Mouse (Mus musculus) B cell, adult (primary cell): ENCODE measurements around the gene Ankrd35. TPM values are rescaled to one million over a fixed set of nuclear protein-coding genes. Genes with fewer than 3 reads are reported as not detected.

Source experiments
- total RNA-seq: library from RNA; stranded (reverse); gene quantifications from 4 replicates; pipeline ENCODE4 v1.2.4, GENCODE M21; 2023; ENCODE audit not compliant: inconsistent age

The Ankrd35 gene
- 0.19 TPM in 1 of 4 replicates, not detected in the others for total RNA-seq

DNA sequence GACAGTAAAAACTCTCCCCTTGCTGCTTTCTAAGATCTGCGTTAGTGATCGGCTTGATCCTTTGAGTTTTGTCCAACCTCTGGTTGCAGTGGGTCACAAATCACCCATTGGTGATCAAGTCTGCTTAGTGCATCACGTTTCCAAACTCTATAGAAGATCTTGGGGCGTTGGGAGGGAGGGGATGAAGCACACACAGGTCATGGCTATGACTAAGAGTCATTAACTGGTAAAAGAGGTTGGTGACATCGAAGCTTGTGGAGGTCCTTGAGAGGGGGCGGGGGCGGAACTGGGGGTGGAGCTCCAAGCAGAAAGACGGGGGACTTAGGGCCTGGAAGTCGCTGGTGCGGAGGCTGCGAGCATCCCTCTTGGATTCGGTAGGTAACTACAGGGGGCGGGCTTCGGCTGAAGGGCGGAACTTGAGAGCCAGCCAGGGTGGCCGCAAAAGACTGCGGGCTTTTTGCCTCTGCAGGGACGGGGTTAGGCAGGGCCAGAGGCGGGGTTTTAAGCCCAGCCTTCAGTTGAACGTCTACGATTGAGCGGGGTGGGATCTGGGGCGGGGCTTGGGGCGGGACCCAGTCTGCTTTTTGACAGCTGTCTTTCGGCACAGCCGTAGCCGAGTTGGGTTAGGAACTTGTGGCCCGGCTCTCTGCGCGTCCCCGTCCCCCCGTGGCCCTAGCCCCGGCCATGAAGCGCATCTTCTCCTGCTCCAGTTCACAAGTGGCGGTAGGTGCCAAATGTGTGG lies at the start of gene Ankrd35:
Gene Ankrd35 (plus strand): TSS at position 405 of the 742 bp plus-strand sequence.

DNA sequence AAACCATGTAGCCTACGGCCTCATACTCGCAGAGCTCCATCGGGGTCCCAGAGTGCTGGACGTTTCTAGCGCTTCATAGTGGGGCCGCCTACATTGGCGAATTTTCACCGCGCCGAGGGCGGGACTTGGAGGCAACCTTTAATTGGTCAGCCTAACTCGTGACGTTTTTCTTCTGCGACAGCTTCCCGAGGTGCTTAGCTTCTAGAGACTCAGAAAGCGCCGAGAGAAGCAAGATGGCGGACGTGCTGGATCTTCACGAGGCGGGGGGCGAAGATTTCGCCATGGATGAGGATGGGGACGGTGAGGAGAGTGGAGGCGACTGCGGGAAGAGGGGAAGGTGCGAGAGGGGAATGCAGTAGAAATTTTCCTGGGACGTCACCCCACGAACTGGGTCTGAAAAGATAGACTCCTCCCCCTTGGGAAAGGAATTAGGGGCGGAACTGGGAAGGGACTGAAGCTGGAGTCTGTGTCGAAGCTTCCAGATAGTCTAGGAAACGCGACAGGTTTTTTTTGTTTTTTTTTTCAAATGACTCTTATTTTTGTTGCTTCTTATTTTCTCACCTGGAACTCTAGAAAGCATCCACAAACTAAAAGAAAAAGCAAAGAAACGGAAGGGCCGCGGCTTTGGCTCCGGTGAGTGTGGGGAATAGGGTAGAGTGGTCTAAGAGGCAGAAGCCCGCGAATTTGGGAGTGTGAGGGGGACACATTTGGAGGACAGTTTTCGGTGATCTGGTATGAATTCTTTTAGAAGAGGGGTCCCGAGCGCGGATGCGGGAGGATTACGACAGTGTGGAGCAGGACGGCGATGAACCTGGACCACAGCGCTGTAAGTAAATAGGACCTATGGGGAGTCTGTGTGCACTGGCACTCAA lies 40.0 kb upstream of the Ankrd35 start, which contains the start of gene Rbm8a:
Gene Rbm8a (plus strand): TSS at position 205 of the 872 bp plus-strand sequence.

DNA sequence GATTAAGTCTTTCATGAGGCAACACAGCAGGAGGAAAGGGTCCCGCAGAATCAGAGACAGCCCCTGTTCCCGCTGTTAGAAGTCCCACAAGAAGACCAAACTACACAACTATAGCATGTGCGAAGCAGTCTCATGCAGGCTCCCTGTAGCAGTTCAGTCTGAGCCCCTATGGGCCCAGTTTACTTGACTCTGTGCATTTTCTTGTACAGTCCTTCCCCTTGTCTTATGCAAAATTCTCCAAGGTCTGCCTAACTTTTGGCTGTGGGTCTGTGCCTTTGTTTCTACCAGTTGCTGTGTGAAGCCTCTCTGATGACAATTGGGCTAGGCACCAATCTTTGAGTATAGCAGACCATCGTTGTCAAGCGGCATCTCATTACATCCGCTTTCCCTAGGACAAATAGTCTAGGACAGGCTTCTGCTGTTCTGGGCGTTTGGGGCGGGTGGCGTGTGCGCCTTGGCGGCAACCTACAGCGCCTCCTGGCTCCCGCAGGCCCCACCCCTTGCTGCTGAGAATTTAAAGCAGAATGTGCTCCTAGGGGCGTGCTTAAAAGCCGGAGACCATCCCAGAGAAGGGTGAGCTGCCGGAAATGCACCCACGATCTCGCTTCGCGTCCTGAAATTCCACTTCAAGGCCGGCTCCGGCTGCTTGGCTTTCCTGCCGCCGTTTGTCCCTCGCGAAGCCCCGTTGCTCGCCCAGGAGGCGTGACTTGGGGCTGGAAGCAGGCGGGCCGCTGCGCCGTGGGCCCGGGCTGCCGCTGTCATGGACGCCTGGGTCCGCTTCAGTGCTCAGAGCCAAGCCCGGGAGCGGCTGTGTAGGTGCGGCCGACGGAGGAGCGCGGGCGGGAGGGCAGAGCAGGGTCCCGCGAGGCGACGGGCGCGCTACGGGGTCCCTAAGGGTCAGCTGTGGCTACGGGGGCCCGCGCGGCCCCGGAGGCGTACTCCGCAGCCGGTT lies 34.7 kb upstream of the Ankrd35 start, which contains the start of the genes Pex11b and Gm42957:
Gene Pex11b (plus strand): TSS at position 449 of the 952 bp plus-strand sequence.
Gene Gm42957 (plus strand): TSS at position 547 of the 952 bp plus-strand sequence.

DNA sequence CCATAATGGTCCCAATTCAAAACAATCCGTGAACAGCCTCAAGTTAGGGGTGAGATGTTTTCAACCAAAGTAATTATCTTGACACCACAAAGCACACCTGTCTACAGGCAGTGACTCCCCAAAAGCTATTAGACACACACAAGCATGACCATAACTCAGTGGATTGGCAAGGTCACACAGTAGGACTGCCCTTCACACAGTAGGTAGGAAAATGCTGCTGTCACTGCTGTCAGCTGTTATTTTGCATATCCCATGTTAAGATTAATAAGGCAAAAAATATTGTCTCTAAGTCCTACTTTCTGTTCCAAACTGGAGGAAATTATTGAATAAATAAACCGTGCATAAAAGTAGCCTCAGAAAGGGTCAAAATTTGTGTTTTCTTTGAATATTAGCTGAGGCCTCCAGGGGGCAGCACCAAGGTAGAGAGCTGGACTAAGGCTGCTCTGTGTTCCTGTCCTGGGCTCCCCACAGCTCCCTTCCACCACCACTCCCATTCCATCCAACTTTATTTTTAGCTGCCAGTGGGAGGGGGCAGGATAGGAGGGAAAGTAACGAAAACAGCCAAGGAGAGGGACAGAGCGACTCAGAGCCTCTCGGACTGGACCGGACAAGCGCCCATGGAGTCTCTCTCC lies 24.8 kb upstream of the Ankrd35 start, which contains the start of gene Itga10:
Gene Itga10 (plus strand): TSS at position 567 of the 632 bp plus-strand sequence.

DNA sequence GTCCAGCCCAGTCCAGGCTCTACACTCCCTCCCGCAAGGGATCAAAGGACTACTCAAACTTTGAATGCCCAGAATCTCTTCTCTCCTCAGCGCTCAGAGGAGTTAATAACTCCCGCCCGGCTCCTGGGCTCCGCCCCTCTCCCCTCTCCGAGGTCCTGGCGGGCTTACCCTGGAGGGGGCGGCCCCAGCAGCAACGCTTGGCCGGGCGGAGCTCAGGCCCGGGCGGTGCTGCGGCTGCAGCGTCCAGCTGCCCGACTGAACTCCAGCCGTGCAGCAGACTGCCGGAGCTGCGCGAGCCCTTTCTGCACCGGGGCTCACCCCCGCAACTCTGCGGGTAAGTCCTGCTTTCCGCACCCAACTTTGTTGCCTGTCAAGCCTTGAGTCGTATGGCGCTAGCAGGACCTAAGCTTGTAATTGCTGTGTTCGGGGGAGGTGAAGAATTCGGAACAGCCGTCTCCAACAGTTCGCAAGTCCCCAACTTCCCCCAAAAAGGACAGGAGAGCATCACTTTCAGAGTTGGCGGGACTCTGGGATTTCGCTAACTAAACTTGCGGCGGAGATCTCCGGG lies 26.4 kb downstream of the Ankrd35 start, which contains the start of gene Pias3:
Gene Pias3 (plus strand): TSS at position 187 of the 568 bp plus-strand sequence.

DNA sequence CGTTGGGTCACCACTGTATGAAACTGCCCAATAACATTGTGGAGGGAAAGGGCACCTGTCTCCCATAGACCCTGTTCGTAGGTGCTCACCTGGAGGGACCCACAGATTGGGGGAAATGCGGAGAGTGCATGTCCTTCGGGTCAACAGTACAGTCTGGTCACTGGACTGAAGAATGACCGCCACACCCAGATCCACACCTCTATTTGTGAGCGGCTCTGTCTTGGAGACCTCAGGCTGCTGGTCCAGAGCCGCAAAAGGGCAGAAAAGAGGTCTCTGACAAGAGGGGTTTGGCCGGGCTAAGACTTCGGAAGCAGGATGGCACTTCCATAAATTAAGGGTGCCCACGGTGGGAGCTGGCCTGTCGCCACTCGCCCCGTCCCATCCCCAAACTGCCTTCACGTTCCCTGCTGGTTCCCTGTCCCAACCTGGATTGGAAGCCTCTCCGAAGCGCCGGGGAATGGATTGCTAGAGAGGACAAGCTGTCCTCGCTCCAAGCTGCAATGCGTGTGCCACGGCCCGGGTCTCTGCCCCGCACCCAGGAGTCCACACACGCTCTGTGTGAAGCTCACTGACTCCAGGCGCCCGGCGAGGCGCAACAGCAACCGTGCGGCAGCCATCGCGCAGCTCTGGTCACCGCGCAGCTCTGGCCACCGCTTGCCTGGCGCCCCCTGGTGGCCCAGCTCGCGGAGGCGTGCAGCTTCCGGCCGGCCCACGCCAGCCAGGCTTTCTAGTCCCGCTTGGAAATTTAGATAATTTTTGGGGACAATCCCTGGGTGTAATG lies 38.2 kb downstream of the Ankrd35 start, which contains the start of gene Nudt17:
Gene Nudt17 (minus strand): TSS at position 660 of the 781 bp plus-strand sequence.

DNA sequence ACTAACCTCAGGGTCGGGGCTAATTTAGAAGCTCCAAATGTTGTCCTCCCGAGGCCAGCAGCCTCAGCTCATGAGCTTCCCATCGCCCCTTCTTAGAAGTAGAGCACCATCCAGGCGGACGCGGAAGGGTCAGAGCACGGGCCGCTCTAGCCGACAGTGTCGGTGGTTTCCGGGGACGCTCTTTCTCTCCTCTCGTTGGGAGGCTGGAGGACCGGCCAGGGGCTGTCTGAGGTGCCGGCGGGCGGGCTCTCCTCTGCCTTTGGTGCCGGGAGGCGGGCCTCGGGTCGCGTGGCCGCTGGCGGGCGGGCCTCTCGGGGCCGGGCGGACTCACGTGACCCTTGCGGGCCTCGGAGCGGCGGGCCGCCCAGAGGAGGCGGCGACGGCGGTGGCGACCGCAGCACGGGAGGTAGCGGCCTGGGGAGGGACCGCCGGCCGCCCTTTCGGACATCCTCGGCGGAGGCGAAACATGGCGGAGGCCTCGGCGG lies 57.5 kb downstream of the Ankrd35 start, which contains the start of the genes Polr3c and Rnf115:
Gene Polr3c (minus strand): TSS at position 286 of the 485 bp plus-strand sequence.
Gene Rnf115 (plus strand): TSS at position 322 of the 485 bp plus-strand sequence.

Other genes starting within 250 kb of the Ankrd35 start
- gene BC107364, start 217.8 kb upstream of the Ankrd35 start, total RNA-seq: not detected in 4 replicates
- gene Hfe2, start 145.0 kb upstream of the Ankrd35 start, total RNA-seq: not detected in 4 replicates
- gene Txnip, start 112.2 kb upstream of the Ankrd35 start, total RNA-seq: 694 to 799 TPM (median 724 TPM) in 4 replicates
- gene Gm16253, start 93.1 kb upstream of the Ankrd35 start, total RNA-seq: 1.1 TPM in 1 of 4 replicates, not detected in the others
- 29.5 to 38.6 TPM (median 30.7 TPM) in 4 replicates for gene Polr3gl, start 76.0 kb upstream of the Ankrd35 start, total RNA-seq
- gene Ankrd34a, start 73.5 kb upstream of the Ankrd35 start, total RNA-seq: not detected in 4 replicates
- gene Lix1l, start 69.0 kb upstream of the Ankrd35 start, total RNA-seq: 0.32 to 0.42 TPM (median 0.38 TPM) in 4 replicates
- gene Rbm8a, start 40.2 kb upstream of the Ankrd35 start, total RNA-seq: 89.8 to 108 TPM (median 92.8 TPM) in 4 replicates
- gene Pex11b, start 34.8 kb upstream of the Ankrd35 start, total RNA-seq: 21.1 to 26.9 TPM (median 23.2 TPM) in 4 replicates
- gene Gm42957, start 34.7 kb upstream of the Ankrd35 start, total RNA-seq: 0.15 TPM in 1 of 4 replicates, not detected in the others
- 1.7 to 3.0 TPM (median 2.6 TPM) in 4 replicates for gene Itga10, start 24.5 kb upstream of the Ankrd35 start, total RNA-seq
- gene Pias3, start 26.3 kb downstream of the Ankrd35 start, total RNA-seq: 36.7 to 42.8 TPM (median 39.4 TPM) in 4 replicates
- 0.67 to 1.3 TPM (median 0.94 TPM) in 4 replicates for gene Nudt17, start 38.4 kb downstream of the Ankrd35 start, total RNA-seq
- gene Polr3c, start 57.5 kb downstream of the Ankrd35 start, total RNA-seq: 53.3 to 59.5 TPM (median 55.8 TPM) in 4 replicates
- 50.2 to 61.3 TPM (median 53.4 TPM) in 4 replicates for gene Rnf115, start 57.5 kb downstream of the Ankrd35 start, total RNA-seq
- gene Pdzk1, start 159.2 kb downstream of the Ankrd35 start, total RNA-seq: not detected in 4 replicates
- 0.99 to 2.1 TPM (median 1.3 TPM) in 4 replicates for gene Cd160, start 159.2 kb downstream of the Ankrd35 start, total RNA-seq
- not detected in 4 replicates for gene Gja5, start 234.6 kb downstream of the Ankrd35 start, total RNA-seq
- gene Gpr89, start 235.2 kb downstream of the Ankrd35 start, total RNA-seq: 17.1 to 19.4 TPM (median 18.4 TPM) in 4 replicates